Mouse (Mus musculus) CH12.LX (cell line): Measurements from ENCODE around the gene Cep295nl. TPM values are rescaled to one million over a fixed set of nuclear protein-coding genes. Genes with fewer than 3 reads are reported as not detected.
A peak's percentile ranks its signal among the peaks of the same experiment; 100 is the strongest.
"Not testable (repeated sequence)": the region's sequence is repeated elsewhere in the genome, so short reads cannot be mapped to it uniquely, and the experiment has no call there.

Experiments
- DNase-seq: peaks from one replicate; pipeline ENCODE4 v3.0.0-alpha.2; 2013; ENCODE audit errors: extremely low read depth
- H3K27ac ChIP-seq: 2 replicates; pipeline ENCODE4 v1.5.1; 2012; ENCODE audit warnings: low read depth, mild to moderate bottlenecking, control low read depth, moderate library complexity; ENCODE audit not compliant: insufficient read depth
- H3K27me3 ChIP-seq: replicated peaks from 2 replicates; pipeline ENCODE3; 2012; ENCODE audit warnings: inconsistent platforms
- H3K36me3 ChIP-seq, 2 experiments: replicated peaks in 1 of 2; 2 replicates each; pipeline versions ENCODE3 to v1.6.1; 2012; ENCODE audit warnings: inconsistent platforms in 1 of 2, low read length in 1 of 2, mild to moderate bottlenecking in 1 of 2, mixed read lengths in 1 of 2, moderate library complexity in 1 of 2; ENCODE audit not compliant: control insufficient read depth in 1 of 2, insufficient read depth in 1 of 2
- H3K4me1 ChIP-seq, 2 experiments: 2 replicates each; pipeline ENCODE4 v1.6.1; 2012; ENCODE audit warnings: inconsistent platforms in 1 of 2, moderate library complexity in 1 of 2; ENCODE audit not compliant: insufficient read depth in 2 of 2, control insufficient read depth in 1 of 2
- H3K4me2 ChIP-seq: 2 replicates; pipeline ENCODE4 v1.6.1; 2012; ENCODE audit warnings: low read depth, mild to moderate bottlenecking, control low read depth; ENCODE audit not compliant: poor library complexity, insufficient read depth, severe bottlenecking
- H3K4me3 ChIP-seq, 3 experiments: fragments of 150-350 bp in 1 of 3; sonication (generic) in 1 of 3; replicated peaks in 1 of 3; 2 replicates each; pipeline versions ENCODE3 to v1.5.1; 2011 to 2012; ENCODE audit warnings: low read depth in 2 of 3, low read length in 2 of 3, mild to moderate bottlenecking in 2 of 3, moderate library complexity in 2 of 3, control low read depth in 1 of 3, improper control_type of control experiment in 1 of 3, inconsistent platforms in 1 of 3, mixed read lengths in 1 of 3; ENCODE audit not compliant: poor library complexity in 1 of 3
- H3K79me2 ChIP-seq: replicated peaks from 2 replicates; pipeline ENCODE4 v1.6.1; 2012; ENCODE audit warnings: mild to moderate bottlenecking, moderate library complexity; ENCODE audit not compliant: control insufficient read depth, poor library complexity, insufficient read depth, severe bottlenecking; ENCODE audit errors: extremely low read depth
- H3K9ac ChIP-seq: 2 replicates; pipeline ENCODE4 v1.6.1; 2012; ENCODE audit warnings: low read depth, mild to moderate bottlenecking, control low read depth, moderate library complexity; ENCODE audit not compliant: insufficient read depth
- H3K9me3 ChIP-seq: replicated peaks from 2 replicates; pipeline ENCODE3; 2012; ENCODE audit warnings: low read length, inconsistent platforms, mixed read lengths
- BHLHE40 ChIP-seq: IDR thresholded peaks from 2 replicates; pipeline ENCODE4 v1.6.1; 2011; ENCODE audit warnings: mild to moderate bottlenecking, low read depth, low read length, improper control_type of control experiment
- CTCF ChIP-seq, 2 experiments: IDR thresholded peaks in 1 of 2; conservative IDR thresholded peaks in 1 of 2; 2 replicates each; pipeline ENCODE4 v1.5.1; 2011 to 2012; ENCODE audit warnings: low read depth in 2 of 2, low read length in 2 of 2, improper control_type of control experiment in 1 of 2, inconsistent platforms in 1 of 2, mild to moderate bottlenecking in 1 of 2, moderate library complexity in 1 of 2
- E2F4 ChIP-seq: IDR thresholded peaks from 2 replicates; pipeline ENCODE4 v1.6.1; 2011; ENCODE audit warnings: low read depth, low read length, improper control_type of control experiment; ENCODE audit not compliant: insufficient replicate concordance
- EP300 ChIP-seq: IDR thresholded peaks from 2 replicates; pipeline ENCODE4 v1.6.1; 2011; ENCODE audit warnings: low read length, improper control_type of control experiment
- ETS1 ChIP-seq: conservative IDR thresholded peaks from 2 replicates; pipeline ENCODE4 v1.6.1; 2012; ENCODE audit warnings: low read depth, mild to moderate bottlenecking, inconsistent platforms, low read length, improper control_type of control experiment, moderate library complexity
- HCFC1 ChIP-seq: IDR thresholded peaks from 2 replicates; pipeline ENCODE4 v1.6.1; 2012; ENCODE audit warnings: low read depth, mild to moderate bottlenecking, inconsistent platforms, low read length, improper control_type of control experiment
- JUN ChIP-seq: IDR thresholded peaks from 2 replicates; pipeline ENCODE4 v1.6.1; 2011; ENCODE audit warnings: low read depth, mild to moderate bottlenecking, low read length, improper control_type of control experiment, moderate library complexity; ENCODE audit not compliant: insufficient read depth
- JUND ChIP-seq: conservative IDR thresholded peaks from 2 replicates; pipeline ENCODE4 v1.6.1; 2011; ENCODE audit warnings: low read depth, low read length, improper control_type of control experiment
- KAT2A ChIP-seq: IDR thresholded peaks from 2 replicates; pipeline ENCODE4 v1.6.1; 2012; ENCODE audit warnings: low read length, improper control_type of control experiment, inconsistent platforms; ENCODE audit not compliant: insufficient replicate concordance
- MAX ChIP-seq: IDR thresholded peaks from 2 replicates; pipeline ENCODE4 v1.6.1; 2011; ENCODE audit warnings: low read length, improper control_type of control experiment
- MAZ ChIP-seq: IDR thresholded peaks from 2 replicates; pipeline ENCODE4 v1.6.1; 2012; ENCODE audit warnings: low read depth, mild to moderate bottlenecking, inconsistent platforms, low read length, improper control_type of control experiment, moderate library complexity
- MEF2A ChIP-seq: IDR thresholded peaks from 2 replicates; pipeline ENCODE4 v1.6.1; 2014; ENCODE audit warnings: low read depth, mild to moderate bottlenecking, inconsistent platforms, low read length, improper control_type of control experiment, borderline replicate concordance
- MXI1 ChIP-seq: IDR thresholded peaks from 2 replicates; pipeline ENCODE4 v1.6.1; 2011; ENCODE audit warnings: mild to moderate bottlenecking, low read depth, low read length, improper control_type of control experiment
- MYC ChIP-seq: IDR thresholded peaks from 2 replicates; pipeline ENCODE4 v1.6.1; 2011; ENCODE audit warnings: low read depth, mild to moderate bottlenecking, improper control_type of control experiment, low read length
- NELFE ChIP-seq: IDR thresholded peaks from 2 replicates; pipeline ENCODE4 v1.6.1; 2011; ENCODE audit warnings: low read depth, low read length, improper control_type of control experiment
- NRF1 ChIP-seq: IDR thresholded peaks from 2 replicates; pipeline ENCODE4 v1.6.1; 2014; ENCODE audit warnings: low read depth, mild to moderate bottlenecking, inconsistent platforms, low read length, improper control_type of control experiment, moderate library complexity
- POLR2A ChIP-seq: IDR thresholded peaks from 2 replicates; pipeline ENCODE4 v1.6.1; 2011; ENCODE audit warnings: low read depth, mild to moderate bottlenecking, improper control_type of control experiment, low read length
- RCOR1 ChIP-seq: conservative IDR thresholded peaks from 2 replicates; pipeline ENCODE4 v1.6.1; 2012; ENCODE audit warnings: low read depth, mild to moderate bottlenecking, inconsistent platforms, low read length, improper control_type of control experiment
- SIN3A ChIP-seq: IDR thresholded peaks from 2 replicates; pipeline ENCODE4 v1.6.1; 2012; ENCODE audit warnings: low read length, improper control_type of control experiment, inconsistent platforms
- SMC3 ChIP-seq: IDR thresholded peaks from 2 replicates; pipeline ENCODE4 v1.6.1; 2011; ENCODE audit warnings: low read depth, low read length, improper control_type of control experiment
- TBP ChIP-seq: conservative IDR thresholded peaks from 2 replicates; pipeline ENCODE4 v1.6.1; 2011; ENCODE audit warnings: low read depth, low read length, improper control_type of control experiment
- TCF12 ChIP-seq: IDR thresholded peaks from 2 replicates; pipeline ENCODE4 v1.6.1; 2014; ENCODE audit warnings: low read depth, mild to moderate bottlenecking, inconsistent platforms, low read length, improper control_type of control experiment
- UBTF ChIP-seq: IDR thresholded peaks from 2 replicates; pipeline ENCODE4 v1.6.1; 2012; ENCODE audit warnings: low read depth, mild to moderate bottlenecking, inconsistent platforms, low read length, improper control_type of control experiment, moderate library complexity
- USF2 ChIP-seq: conservative IDR thresholded peaks from 2 replicates; pipeline ENCODE4 v1.6.1; 2011; ENCODE audit warnings: low read depth, low read length, improper control_type of control experiment
- ZKSCAN1 ChIP-seq: IDR thresholded peaks from 2 replicates; pipeline ENCODE4 v1.6.1; 2012; ENCODE audit warnings: low read depth, inconsistent platforms, low read length, improper control_type of control experiment, borderline replicate concordance
- ZMIZ1 ChIP-seq: IDR thresholded peaks from 2 replicates; pipeline ENCODE4 v1.6.1; 2012; ENCODE audit warnings: low read depth, mild to moderate bottlenecking, inconsistent platforms, low read length, improper control_type of control experiment
- dilution Hi-C: fragments of 300-500 bp; cut with MboI; formaldehyde crosslinking; loops from 2 replicates; pipeline ENCODE4 v1.14.3; 2020; ENCODE audit warnings: low sequenced_read_pairs; ENCODE audit not compliant: extremely low pct_unique_long_range_greater_than_20kb, extremely low pct_ligation_motif_present
- in situ Hi-C: fragments of 300-500 bp; cut with MboI; formaldehyde crosslinking; loops from 3 replicates; pipeline ENCODE4 v1.14.3; 2019; ENCODE audit warnings: low sequenced_read_pairs, low pct_ligation_motif_present, low pct_unique_long_range_greater_than_20kb, mixed read lengths
- polyA plus RNA-seq: library from polyadenylated mRNA; unstranded; fragments of >175 nt; gene quantifications from 2 replicates; pipeline ENCODE4 v1.2.1, GENCODE M21; 2012; ENCODE audit warnings: low read depth; ENCODE audit not compliant: insufficient read length
- total RNA-seq, 2 experiments: library from RNA; depleted of rRNA; stranded (reverse); fragments of 300-350 nt in 1 of 2; fragments of >200 nt in 1 of 2; gene quantifications; 2 replicates each; pipeline ENCODE4 v1.2.3; 2012 to 2014

Gene Cep295nl
- total and polyA plus RNA-seq, 3 experiments = not detected

- H3K4me3 ChIP-seq, dilution Hi-C loops, H3K9ac ChIP-seq, H3K79me2 ChIP-seq, H3K4me2 ChIP-seq, DNase-seq, H3K36me3 ChIP-seq, H3K9me3 ChIP-seq, H3K27ac ChIP-seq: not testable (repeated sequence)
- TF ChIP-seq TCF12 = peak; percentile 54; the same call in 1 of the 2 replicates
- in situ Hi-C loops = loop anchor here (5.0 kb wide), 1 partner anchor 49 kb away; no protein-coding TSS in a partner anchor
- peaks cover 9 to 27% of the 10 kb centered on the region in 2 experiments for H3K4me1 ChIP-seq
- H3K27me3 ChIP-seq = peaks cover 63% of the 10 kb centered on the region
Observed at GRCm38 (mm10) chr11:118376323-118376722, 34.0 kb upstream of the Cep295nl start.

- H3K27ac ChIP-seq = no peak overlapping the region
- dilution Hi-C loops (no loop called here), in situ Hi-C loops (loop anchor here (5.0 kb wide), 1 partner anchor 49 kb away; no protein-coding TSS in a partner anchor)
- H3K79me2 ChIP-seq = no peaks in the 10 kb centered on the region
- H3K27me3 ChIP-seq = peaks cover 68% of the 10 kb centered on the region
- no peak for DNase-seq
- H3K4me2 ChIP-seq = no peak overlapping the region
- H3K4me3 ChIP-seq = no peak overlapping the region
- no peak for TF ChIP-seq JUND
- TF ChIP-seq MAZ = no peak
- TF ChIP-seq USF2 = no peak
- no peak for TF ChIP-seq ZMIZ1
- TF ChIP-seq NELFE = no peak
- TF ChIP-seq POLR2A = no peak
- no peak for TF ChIP-seq UBTF
- TF ChIP-seq SMC3 = no peak
- no peak for TF ChIP-seq MXI1
- TF ChIP-seq KAT2A = no peak
- TF ChIP-seq ETS1 = no peak
- no peak overlapping the region for H3K9ac ChIP-seq
- no peaks in the 10 kb centered on the region for H3K36me3 ChIP-seq
- no peaks in the 10 kb centered on the region for H3K9me3 ChIP-seq
- H3K4me1 ChIP-seq = peaks cover 9 to 27% of the 10 kb centered on the region in 2 experiments
Observed at GRCm38 (mm10) chr11:118375881-118376280, 33.6 kb upstream of the Cep295nl start.

- H3K36me3 ChIP-seq = no peaks in the 10 kb centered on the region
- no peak overlapping the region for H3K4me3 ChIP-seq
- DNase-seq = no peak
- TF ChIP-seq HCFC1 = no peak
- no peak for TF ChIP-seq CTCF (conservative IDR thresholded peaks at IDR 0.05 in 1 of 2, IDR thresholded peaks at IDR 0.05 in 1 of 2; ENCODE audit: low read depth in 2 of 2, low read length in 2 of 2)
- TF ChIP-seq SIN3A = no peak
- TF ChIP-seq MEF2A = no peak
- TF ChIP-seq TCF12 = no peak
- no peak for TF ChIP-seq EP300
- no peak for TF ChIP-seq MYC
- no peak for TF ChIP-seq TBP
- TF ChIP-seq UBTF = no peak
- no peak for TF ChIP-seq MAX
- no peak for TF ChIP-seq USF2
- TF ChIP-seq JUN = no peak
- no peak for TF ChIP-seq RCOR1
- no peak for TF ChIP-seq SMC3
- TF ChIP-seq BHLHE40 = no peak
- TF ChIP-seq NRF1 = no peak
- TF ChIP-seq ZKSCAN1 = no peak
- TF ChIP-seq E2F4 = no peak
- no peaks in the 10 kb centered on the region for H3K9me3 ChIP-seq
- H3K9ac ChIP-seq = no peak overlapping the region
- dilution Hi-C loops = no loop called here
- no peaks in the 10 kb centered on the region for H3K79me2 ChIP-seq
- in situ Hi-C loops = loop anchor here (5.0 kb wide), 1 partner anchor 48 kb away; no protein-coding TSS in a partner anchor
- H3K27me3 ChIP-seq = peaks cover 71% of the 10 kb centered on the region
- H3K27ac ChIP-seq = no peak overlapping the region
- H3K4me1 ChIP-seq = peaks cover 9 to 27% of the 10 kb centered on the region in 2 experiments
- H3K4me2 ChIP-seq = no peak overlapping the region
Observed at GRCm38 (mm10) chr11:118375461-118375860, 33.2 kb upstream of the Cep295nl start.
